Mouse (Mus musculus) lung, postnatal 0 days (tissue): Measurements from ENCODE around the gene 1700029F12Rik. TPM values are rescaled to one million over a fixed set of nuclear protein-coding genes. Genes with fewer than 3 reads are reported as not detected.
"Not testable (repeated sequence)": the region's sequence is repeated elsewhere in the genome, so short reads cannot be mapped to it uniquely, and the experiment has no call there.

ENCODE experiments used
- ATAC-seq: fragments of 200-750 bp; cut with Nextera tagmentation; 2 replicates; pipeline ENCODE4 v1.8.0; 2017; ENCODE audit warnings: moderate library complexity
- DNase-seq: peaks from one replicate; pipeline ENCODE4 v3.0.0-alpha.2; 2016; ENCODE audit warnings: low spot score
- H3K27ac ChIP-seq: fragments of 300-500 bp; sonication (generic); 2 replicates; pipeline ENCODE4 v1.5.1; 2014; ENCODE audit warnings: antibody characterized with exemption, mild to moderate bottlenecking, low read length, mixed read lengths
- H3K27me3 ChIP-seq: fragments of 300-500 bp; sonication (generic); replicated peaks from 2 replicates; pipeline ENCODE4 v1.6.1; 2014; ENCODE audit warnings: low read length, mixed read lengths; ENCODE audit not compliant: insufficient read depth
- H3K36me3 ChIP-seq: fragments of 300-500 bp; sonication (generic); 2 replicates; pipeline ENCODE4 v1.6.1; 2014; ENCODE audit warnings: low read length, mixed read lengths; ENCODE audit not compliant: insufficient read depth
- H3K4me1 ChIP-seq: fragments of 300-500 bp; sonication (generic); 2 replicates; pipeline ENCODE4 v1.6.1; 2014; ENCODE audit warnings: antibody characterized with exemption, low read depth, low read length, mixed read lengths; ENCODE audit not compliant: insufficient read depth
- H3K4me2 ChIP-seq: fragments of 300-500 bp; sonication (generic); replicated peaks from 2 replicates; pipeline ENCODE4 v1.6.1; 2014; ENCODE audit warnings: low read depth, mild to moderate bottlenecking, low read length, moderate library complexity, mixed read lengths
- H3K4me3 ChIP-seq: fragments of 300-500 bp; sonication (generic); 2 replicates; pipeline ENCODE4 v1.5.1; 2014; ENCODE audit warnings: low read depth, low read length
- H3K9ac ChIP-seq: fragments of 300-500 bp; sonication (generic); replicated peaks from 2 replicates; pipeline ENCODE4 v1.6.1; 2014; ENCODE audit warnings: low read depth, mild to moderate bottlenecking
- H3K9me3 ChIP-seq: fragments of 300-500 bp; sonication (generic); 2 replicates; pipeline ENCODE4 v1.6.1; 2016; ENCODE audit warnings: low read length, mixed read lengths
- CTCF ChIP-seq: IDR thresholded peaks from 2 replicates; pipeline ENCODE4 v1.5.1; 2016; ENCODE audit warnings: antibody characterized with exemption, mild to moderate bottlenecking
- EP300 ChIP-seq: IDR thresholded peaks from 2 replicates; pipeline ENCODE4 v1.6.1; 2016; ENCODE audit warnings: antibody characterized with exemption, mild to moderate bottlenecking, control low read depth
- WGBS: fragments of 180-500 bp; shearing (Covaris S2); extraction: QIAGEN DNeasy Blood & Tissue Kit; methylation state at CpG from one replicate; pipeline ENCODE4 v1.1.7; 2014; 5-methylcytosine and 5-hydroxymethylcytosine counted together
- polyA plus RNA-seq: library from polyadenylated mRNA; unstranded; fragments of >200 nt; fragmentation: Nextera tagmentation; extraction: Ambion mirVana; gene quantifications from 2 replicates; pipeline ENCODE4 v1.2.1, GENCODE M21; 2015

1700029F12Rik gene
- polyA plus RNA-seq, 1 experiment from 2014 or later = not detected

DNA sequence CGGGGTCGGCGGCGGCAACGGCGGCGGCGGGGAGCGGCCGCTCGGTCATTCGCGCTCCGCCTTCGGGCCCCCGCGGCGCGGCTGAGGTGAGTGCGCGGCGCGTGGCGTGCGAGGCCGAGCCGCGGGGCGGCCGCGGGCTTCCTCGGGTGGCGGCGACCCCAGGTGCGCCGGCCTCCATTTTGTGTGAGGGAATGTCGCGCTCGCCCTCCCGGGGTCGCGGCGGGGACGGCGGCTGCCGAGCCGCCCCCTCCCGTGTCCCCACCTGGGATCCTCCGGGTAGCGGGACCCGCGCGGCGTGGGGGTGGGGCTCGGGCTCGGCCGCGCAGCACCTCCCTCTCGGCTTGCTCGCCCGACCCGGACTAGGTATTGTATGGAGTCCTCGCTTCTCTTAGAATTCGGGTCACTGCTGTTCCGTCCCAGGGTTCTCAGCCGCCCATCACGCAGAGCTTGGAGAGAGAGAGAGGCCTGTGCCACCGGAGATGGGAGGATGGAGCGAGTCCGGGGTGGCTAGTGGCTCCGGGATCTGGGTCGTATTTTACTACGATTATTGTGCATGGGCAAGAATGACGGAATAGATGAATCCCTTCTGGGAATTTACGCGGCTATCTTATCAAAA is 37.6 kb upstream of the 1700029F12Rik start:
- WGBS = under 1% methylated on average over 34 of the region's 76 CpGs
- Histone ChIP-seq H3K4me2 (peak overlapping the region; percentile 100), H3K27me3 (peaks cover 14% of the 10 kb centered on the region; the same call in 1 of the 2 replicates), H3K27ac (no peak overlapping the region), H3K9ac (no peak overlapping the region), H3K4me1 (no peaks in the 10 kb centered on the region), H3K4me3 (peak overlapping the region; percentile 60), H3K36me3 (no peaks in the 10 kb centered on the region), H3K9me3 (no peaks in the 10 kb centered on the region)
- ATAC-seq (peak; percentile 26; the same call in 1 of the 2 replicates), DNase-seq (no peak)
- TF ChIP-seq EP300 (no peak), CTCF (no peak)

DNA sequence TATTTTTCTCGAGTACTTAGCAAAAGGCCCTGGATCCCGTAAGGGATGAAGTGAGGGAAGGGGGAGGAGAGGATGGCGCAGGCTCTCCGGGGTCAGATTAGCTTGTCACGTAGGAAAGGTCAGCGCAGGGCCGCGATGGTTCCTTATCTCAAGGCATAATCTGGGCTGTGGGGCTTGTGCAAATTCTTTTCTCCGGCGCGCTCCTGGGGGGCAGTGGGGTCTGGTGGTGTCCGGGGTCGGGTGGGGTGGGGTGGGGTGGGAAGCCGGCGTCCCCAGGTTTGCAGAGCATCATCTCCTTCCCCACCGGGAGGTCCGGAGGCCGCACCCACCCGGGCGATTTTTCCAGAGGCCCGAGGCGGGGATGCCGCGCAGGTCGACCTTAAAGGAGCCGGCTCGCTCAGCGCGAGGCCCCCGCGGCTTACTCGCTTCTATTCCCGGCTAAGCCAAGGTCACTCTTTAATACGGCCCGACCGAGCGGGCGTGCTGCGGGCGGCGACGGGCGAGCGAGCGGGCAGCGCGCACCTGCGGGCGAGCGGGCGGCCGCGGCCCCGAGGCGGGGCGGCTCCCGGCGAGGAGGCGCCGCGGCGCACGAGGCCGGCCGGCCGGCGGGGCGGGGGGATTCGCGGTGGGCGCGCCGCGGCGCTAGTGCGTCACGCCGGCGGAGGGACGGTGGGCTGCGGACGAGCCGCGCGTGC is 36.9 kb upstream of the 1700029F12Rik start:
- ATAC-seq (peak; percentile 25), DNase-seq (no peak)
- Histone ChIP-seq H3K4me1 (no peaks in the 10 kb centered on the region), H3K9ac (no peak overlapping the region), H3K4me3 (peak overlapping the region; percentile 60), H3K36me3 (no peaks in the 10 kb centered on the region), H3K9me3 (no peaks in the 10 kb centered on the region), H3K27me3 (peaks cover 14% of the 10 kb centered on the region; the same call in 1 of the 2 replicates), H3K4me2 (peak overlapping the region; percentile 100), H3K27ac (no peak overlapping the region)
- TF ChIP-seq CTCF (no peak), EP300 (no peak)
- WGBS = 3% methylated on average over 57 of the region's 85 CpGs

DNA sequence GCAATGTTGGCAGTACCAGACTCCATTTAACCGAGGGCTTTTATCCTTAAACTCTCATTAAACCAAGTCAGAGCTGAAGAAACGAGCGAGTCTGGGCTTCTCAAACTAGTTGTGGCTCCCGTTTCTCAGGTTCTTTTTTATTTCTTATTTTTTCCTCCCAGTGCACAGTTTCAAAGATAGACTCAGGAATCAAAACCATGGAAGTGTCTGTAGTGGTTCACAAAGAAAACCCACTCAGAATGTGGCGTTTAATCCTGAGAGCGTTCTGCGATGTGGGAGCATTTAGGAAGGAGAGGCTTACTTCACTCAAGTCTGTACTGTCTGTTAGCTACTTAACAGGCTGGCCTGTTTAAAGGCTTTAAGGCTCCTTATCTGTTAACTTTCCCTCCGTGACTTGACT is 34.0 kb upstream of the 1700029F12Rik start:
- Histone ChIP-seq H3K9ac (no peak overlapping the region), H3K9me3 (no peaks in the 10 kb centered on the region), H3K27me3 (peaks cover 14% of the 10 kb centered on the region; the same call in 1 of the 2 replicates), H3K27ac (no peak overlapping the region), H3K4me1 (no peaks in the 10 kb centered on the region), H3K36me3 (no peaks in the 10 kb centered on the region), H3K4me3 (no peak overlapping the region), H3K4me2 (no peak overlapping the region)
- WGBS = 71% methylated on average over 8 of the region's 8 CpGs
- TF ChIP-seq EP300 (no peak), CTCF (no peak)
- DNase-seq (no peak), ATAC-seq (no peak)

DNA sequence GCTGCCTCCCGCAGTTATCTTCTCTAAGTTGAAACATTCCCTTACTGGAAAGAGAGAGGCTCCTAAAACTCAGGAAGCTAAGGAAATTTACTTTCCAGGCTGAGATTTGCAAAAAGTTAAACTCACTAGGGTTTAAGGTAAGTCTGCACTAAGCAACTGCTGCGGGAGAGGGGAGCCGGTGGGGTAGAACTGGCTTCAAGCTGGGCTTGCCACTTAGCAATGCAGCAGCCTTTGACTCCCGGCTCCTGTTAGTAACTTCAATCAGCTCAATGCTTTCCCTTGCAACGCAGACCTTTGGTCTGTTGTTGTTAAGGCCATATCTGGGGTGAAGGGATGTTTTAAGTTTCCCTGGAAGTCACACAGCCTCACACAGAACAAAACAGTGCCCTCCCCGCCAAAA is 33.5 kb upstream of the 1700029F12Rik start:
- H3K27ac ChIP-seq = no peak overlapping the region

DNA sequence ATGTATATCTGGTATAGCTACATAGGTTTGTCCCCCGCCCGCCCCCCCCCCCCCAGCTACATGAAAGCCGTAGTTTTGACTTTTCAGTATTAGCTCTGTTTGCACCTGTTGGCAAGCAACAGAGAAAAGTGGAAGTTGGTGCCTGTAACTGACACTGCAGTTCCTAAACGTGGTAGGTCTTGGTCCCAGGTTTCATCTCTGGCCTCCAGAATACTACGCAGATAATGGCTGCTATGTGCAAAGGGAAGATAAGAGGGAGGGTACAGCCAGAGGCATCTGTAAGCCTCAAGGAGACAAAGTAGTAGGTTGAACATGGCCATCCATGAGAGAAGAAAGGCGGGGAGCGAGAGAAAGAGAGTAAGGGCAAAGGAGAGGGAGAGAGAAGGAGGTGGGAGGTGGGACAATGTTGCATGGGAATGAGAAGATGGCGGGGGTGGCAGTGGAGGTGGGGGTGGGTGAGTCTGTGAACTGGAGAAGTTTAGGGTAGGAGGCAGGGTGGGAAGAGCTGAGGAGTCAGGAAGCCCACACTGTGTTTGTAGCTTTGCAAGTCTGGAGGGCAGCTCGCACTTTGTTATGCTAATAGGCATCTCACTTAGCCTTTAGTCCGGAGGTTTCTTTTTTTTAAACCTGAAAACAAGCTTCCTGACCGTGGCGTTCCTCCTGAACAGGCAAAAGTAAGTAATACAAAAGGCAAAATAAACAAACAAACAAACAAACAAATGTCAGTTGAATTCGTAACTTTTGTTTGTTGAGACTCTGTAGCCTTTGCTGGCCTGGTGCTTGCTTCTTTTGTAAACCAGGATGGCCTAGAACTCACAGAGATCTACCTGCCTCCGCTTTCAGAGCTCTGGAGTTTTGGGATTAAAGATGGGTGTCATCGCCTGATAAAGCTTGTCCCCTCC is 32.7 kb upstream of the 1700029F12Rik start, which contains the start of gene Fam169a:
TSS of gene Fam169a (plus strand) at position 638 of the 902 bp plus-strand sequence.
- H3K4me3 ChIP-seq = no peak within 1 kb of the TSS
- DNase-seq (no peak), ATAC-seq (no peak)
- peaks cover 13% of the 10 kb centered on the region; the same call in 1 of the 2 replicates for H3K27me3 ChIP-seq
- no peaks in the 10 kb centered on the region for H3K4me1 ChIP-seq
- H3K4me2 ChIP-seq = no peak within 1 kb of the TSS
- no peaks in the 10 kb centered on the region for H3K36me3 ChIP-seq
- WGBS = 71% methylated on average over 15 of the region's 15 CpGs
- H3K9me3 ChIP-seq = no peaks in the 10 kb centered on the region
- TF ChIP-seq CTCF (no peak), EP300 (no peak)
- no peak within 1 kb of the TSS for H3K9ac ChIP-seq
- no peak within 1 kb of the TSS for H3K27ac ChIP-seq

More for the DNA sequence above, 33.5 kb upstream of the 1700029F12Rik start:
- H3K9me3 ChIP-seq = no peaks in the 10 kb centered on the region
- ATAC-seq (no peak), DNase-seq (no peak)
- no peaks in the 10 kb centered on the region for H3K36me3 ChIP-seq
- H3K4me1 ChIP-seq = no peaks in the 10 kb centered on the region
- no peak overlapping the region for H3K9ac ChIP-seq
- no peak overlapping the region for H3K4me3 ChIP-seq
- peaks cover 14% of the 10 kb centered on the region; the same call in 1 of the 2 replicates for H3K27me3 ChIP-seq
- TF ChIP-seq CTCF (no peak), EP300 (no peak)
- no peak overlapping the region for H3K4me2 ChIP-seq
- WGBS = 41% methylated on average over 6 of the region's 6 CpGs

DNA sequence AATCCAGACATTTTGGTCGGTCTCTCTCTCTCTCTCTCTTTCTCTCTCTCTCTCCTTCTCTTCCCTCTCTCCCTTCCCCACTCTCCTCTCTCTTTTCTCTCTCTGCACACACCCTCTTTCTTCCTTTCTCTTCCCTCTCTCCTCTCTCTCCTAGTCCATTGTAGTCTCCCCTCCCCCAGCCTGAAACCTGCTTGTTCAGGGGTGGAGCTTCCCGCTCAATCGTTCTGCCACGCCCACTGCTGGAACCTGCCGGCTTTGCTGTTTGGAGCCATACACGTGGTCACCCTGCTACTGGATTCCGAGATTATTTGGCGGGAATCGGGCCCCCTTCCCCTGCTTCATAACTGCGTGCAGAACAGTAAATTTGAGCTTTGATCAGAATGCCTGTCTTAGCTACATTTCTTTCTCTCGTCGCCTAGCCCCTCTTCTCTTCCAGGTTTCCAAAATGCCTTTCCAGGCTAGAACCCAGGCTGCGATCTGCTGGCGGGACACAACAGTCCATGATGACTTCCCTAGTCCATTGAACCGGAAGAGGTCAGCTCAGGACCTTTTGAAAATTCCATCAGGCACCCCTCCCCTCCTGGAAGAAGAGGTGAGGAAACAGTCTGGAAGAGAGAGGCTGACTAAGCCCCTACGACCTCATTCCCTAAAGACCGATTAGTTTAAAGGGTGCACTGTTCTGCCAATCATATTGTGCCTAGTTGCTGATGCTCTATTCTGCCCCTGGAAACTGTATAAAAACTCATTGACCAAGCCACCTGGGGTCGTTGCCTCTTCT is 30.9 kb upstream of the 1700029F12Rik start:
- not testable (repeated sequence) for H3K4me1 ChIP-seq, H3K27ac ChIP-seq, ATAC-seq, H3K9me3 ChIP-seq, H3K4me2 ChIP-seq, H3K27me3 ChIP-seq, H3K36me3 ChIP-seq, H3K4me3 ChIP-seq, H3K9ac ChIP-seq, DNase-seq
- WGBS = 39% methylated on average over 18 of the region's 18 CpGs
